Comparison of ENCODE assay signal across 35 mouse cellular contexts in the genomic region with DNA sequence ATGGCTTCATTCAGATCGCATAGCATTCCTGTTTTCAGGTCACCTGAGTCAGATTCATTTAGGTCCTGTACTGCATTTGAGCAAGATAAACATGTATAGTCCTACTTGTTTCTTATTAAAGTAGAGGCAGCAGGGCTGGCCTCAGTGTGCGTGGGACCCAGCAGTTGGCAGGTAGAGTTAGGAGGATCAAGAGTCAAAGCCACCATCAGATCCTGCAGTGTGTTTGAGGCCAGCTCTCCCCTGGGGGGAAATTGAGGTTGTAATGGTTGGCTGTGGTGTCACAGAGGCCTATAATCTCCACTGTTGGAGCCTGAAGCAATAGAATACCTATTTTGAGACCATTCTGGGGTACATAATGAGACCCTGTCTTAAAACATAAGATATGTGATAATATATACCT.
"Had no signal": no experiment of that assay in that cellular context is flagged by ENCODE, and none has a peak within 500 bp of the region (broad histone marks: within the 10 kb centered on the region; RNA-seq: fewer than 3 reads in every experiment).

No protein-coding gene starts in this region.

- H3K4me2 ChIP-seq: heart, embryonic 11.5 days; heart, embryonic 12.5 days; heart, embryonic 13.5 days; heart, embryonic 15.5 days; hindbrain, embryonic 12.5 days; hindbrain, embryonic 13.5 days; hindbrain, embryonic 14.5 days; hindbrain, embryonic 15.5 days; intestine, embryonic 15.5 days; kidney, embryonic 15.5 days had no signal

- H3K9ac ChIP-seq: heart, embryonic 12.5 days; heart, embryonic 13.5 days; heart, embryonic 15.5 days; hindbrain, embryonic 12.5 days; hindbrain, embryonic 13.5 days; hindbrain, embryonic 14.5 days; hindbrain, embryonic 15.5 days; intestine, embryonic 15.5 days; kidney, embryonic 15.5 days had no signal

- H3K4me3 ChIP-seq: heart, embryonic 10.5 days; heart, embryonic 12.5 days; heart, embryonic 13.5 days; heart, embryonic 15.5 days; hindbrain, embryonic 10.5 days; hindbrain, embryonic 12.5 days; hindbrain, embryonic 13.5 days; hindbrain, embryonic 15.5 days; intestine, embryonic 15.5 days; kidney, embryonic 15.5 days; layer of hippocampus, adult 2 months; left cerebral cortex, adult 2 months had no signal

- DNase-seq: heart, postnatal 10 days; heart, postnatal 14 days; heart, postnatal 36 days; heart, postnatal 4 days; kidney, adult 11 months; kidney, adult 18-20 months; kidney, adult 2 months; kidney, adult 8-10 months; kidney, adult 9 months; kidney, postnatal 10 days; kidney, postnatal 14 days; kidney, postnatal 25 days; kidney, postnatal 4 days; layer of hippocampus, adult 9-11 months; layer of hippocampus, postnatal 36 days had no signal

- H3K27ac ChIP-seq: heart, embryonic 10.5 days; heart, embryonic 13.5 days; heart, embryonic 15.5 days; hindbrain, embryonic 10.5 days; hindbrain, embryonic 12.5 days; hindbrain, embryonic 13.5 days; hindbrain, embryonic 14.5 days; hindbrain, embryonic 15.5 days; hindbrain, postnatal 0 days; intestine, embryonic 15.5 days; kidney, embryonic 15.5 days; kidney, postnatal 0 days; layer of hippocampus, adult 2 months; left cerebral cortex, adult 2 months had no signal

- H3K27me3 ChIP-seq: heart, embryonic 12.5 days; heart, embryonic 13.5 days; heart, embryonic 15.5 days; hindbrain, embryonic 12.5 days; hindbrain, embryonic 13.5 days; hindbrain, embryonic 15.5 days; intestine, embryonic 15.5 days; kidney, embryonic 15.5 days had no signal

- H3K4me1 ChIP-seq: heart, embryonic 10.5 days; heart, embryonic 12.5 days; heart, embryonic 13.5 days; heart, embryonic 15.5 days; hindbrain, embryonic 10.5 days; hindbrain, embryonic 12.5 days; hindbrain, embryonic 13.5 days; hindbrain, embryonic 15.5 days; intestine, embryonic 15.5 days had no signal

- H3K9me3 ChIP-seq: heart, embryonic 10.5 days; heart, embryonic 12.5 days; heart, embryonic 13.5 days; heart, embryonic 15.5 days; hindbrain, embryonic 10.5 days; hindbrain, embryonic 12.5 days; hindbrain, embryonic 13.5 days; hindbrain, embryonic 15.5 days; intestine, embryonic 15.5 days; kidney, embryonic 15.5 days had no signal

- ATAC-seq: hindbrain, embryonic 16.5 days; hindbrain, postnatal 0 days; inflammation-experienced regulatory T-cells, adult 6 months; intestine, embryonic 15.5 days; intestine, embryonic 16.5 days; intestine, postnatal 0 days had no signal
